Mouse (Mus musculus) gastrocnemius, adult 2 months (tissue): ENCODE results near the gene Gosr2. TPM values are rescaled to one million over a fixed set of nuclear protein-coding genes. Genes with fewer than 3 reads are reported as not detected.
"Not testable (repeated sequence)": the region's sequence is repeated elsewhere in the genome, so short reads cannot be mapped to it uniquely, and the experiment has no call there.

Experiments used
- DNase-seq: peaks from one replicate; pipeline ENCODE4 v3.0.0; 2022
- H3K27ac ChIP-seq: fragments of 200-600 bp; 2 replicates; pipeline ENCODE4 v1.8.1; 2022; ENCODE audit warnings: mild to moderate bottlenecking
- H3K4me3 ChIP-seq: fragments of 200-600 bp; 2 replicates; pipeline ENCODE4 v1.8.1; 2022; ENCODE audit warnings: mild to moderate bottlenecking, moderate library complexity
- CTCF ChIP-seq: fragments of 200-600 bp; IDR thresholded peaks from 2 replicates; pipeline ENCODE4 v1.8.1; 2022; ENCODE audit warnings: antibody characterized with exemption, mild to moderate bottlenecking, moderate library complexity
- intact Hi-C: fragments of 180-260 bp; cut with DNase I; formaldehyde crosslinking; loops from one replicate; pipeline ENCODE4 v1.15.1; 2025
- total RNA-seq, 2 experiments: library from RNA; stranded (reverse); gene quantifications; 2 replicates each; pipeline ENCODE4 v1.2.3; 2021

Gosr2 gene
- total RNA-seq, 2 experiments from 2014 or later = 38.3 to 40.1 TPM

- no peak for TF ChIP-seq CTCF
- no peak overlapping the region for H3K27ac ChIP-seq
- no peak for DNase-seq
- H3K4me3 ChIP-seq = no peak overlapping the region
- intact Hi-C loops = no loop called here
These were observed 13.9 kb downstream of the Gosr2 start for GRCm38 (mm10) chr11:103683667-103684334.

DNA sequence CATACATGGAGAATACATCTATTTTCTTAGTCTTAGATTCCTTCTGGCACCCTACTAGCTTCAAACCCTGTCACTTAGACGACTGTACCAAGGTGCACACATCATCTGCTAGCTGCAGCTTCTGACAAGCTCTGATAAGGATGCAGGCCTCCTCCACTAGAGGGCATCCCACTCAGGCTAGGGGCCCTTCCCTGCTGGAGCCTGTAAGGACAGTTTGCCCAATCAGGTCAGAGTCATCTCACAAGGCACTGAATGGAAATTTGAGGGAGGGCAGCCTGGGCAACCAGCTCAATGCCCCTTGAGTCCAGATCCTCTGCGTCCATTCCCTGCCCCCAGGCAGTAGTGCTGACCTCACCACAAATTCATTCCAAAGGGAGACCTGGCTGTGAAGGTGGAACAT, 20.7 kb downstream of the Gosr2 start:
- intact Hi-C loops = loop anchor here (10.0 kb wide), 1 partner anchor 322 kb away; no protein-coding TSS in a partner anchor
- H3K27ac ChIP-seq, H3K4me3 ChIP-seq: not testable (repeated sequence)
- TF ChIP-seq CTCF = peak; percentile 65
- peak; percentile 54 for DNase-seq

GRCm38 (mm10) chr11:103675556-103675955, 22.1 kb downstream of the Gosr2 start:
- DNase-seq = peak; percentile 37
- peak; percentile 87 for TF ChIP-seq CTCF
- intact Hi-C loops = loop anchor here (2.0 to 10.0 kb wide), 2 partner anchors 37 to 321 kb away; partner anchors contain the start of gene Lyzl6
- Histone ChIP-seq H3K4me3 (no peak overlapping the region), H3K27ac (no peak overlapping the region)

- intact Hi-C loops = no loop called here
- Histone ChIP-seq H3K27ac (no peak overlapping the region), H3K4me3 (no peak overlapping the region)
- DNase-seq = no peak
- no peak for TF ChIP-seq CTCF
These were observed 30.7 kb downstream of the Gosr2 start for GRCm38 (mm10) chr11:103666907-103667426.

GRCm38 (mm10) chr11:103666181-103666906, 31.4 kb downstream of the Gosr2 start:
- Histone ChIP-seq H3K27ac (no peak overlapping the region), H3K4me3 (no peak overlapping the region)
- DNase-seq = no peak
- intact Hi-C loops = no loop called here
- no peak for TF ChIP-seq CTCF

DNA sequence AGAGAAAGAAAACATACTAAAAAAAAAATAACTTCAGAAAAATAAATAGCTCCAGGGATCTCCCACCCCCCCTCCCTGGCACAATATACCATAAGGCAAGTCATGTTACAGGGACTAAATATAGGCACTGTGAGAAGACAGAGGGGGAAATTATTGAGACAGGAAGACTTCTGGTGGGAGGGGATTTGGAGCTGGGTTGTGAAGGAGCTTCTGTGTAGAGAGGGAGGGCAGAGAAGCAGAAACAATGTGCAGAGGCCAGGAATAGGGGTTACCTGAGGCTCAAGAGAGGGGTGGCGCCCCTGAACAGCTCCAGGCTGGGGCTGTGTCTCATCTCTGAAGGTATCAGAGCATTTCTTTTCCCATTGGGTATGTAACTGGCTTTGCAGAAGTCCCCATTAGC, 32.0 kb downstream of the Gosr2 start:
- intact Hi-C loops = no loop called here
- DNase-seq = no peak
- no peak overlapping the region for H3K4me3 ChIP-seq
- TF ChIP-seq CTCF = no peak
- no peak overlapping the region for H3K27ac ChIP-seq

DNA sequence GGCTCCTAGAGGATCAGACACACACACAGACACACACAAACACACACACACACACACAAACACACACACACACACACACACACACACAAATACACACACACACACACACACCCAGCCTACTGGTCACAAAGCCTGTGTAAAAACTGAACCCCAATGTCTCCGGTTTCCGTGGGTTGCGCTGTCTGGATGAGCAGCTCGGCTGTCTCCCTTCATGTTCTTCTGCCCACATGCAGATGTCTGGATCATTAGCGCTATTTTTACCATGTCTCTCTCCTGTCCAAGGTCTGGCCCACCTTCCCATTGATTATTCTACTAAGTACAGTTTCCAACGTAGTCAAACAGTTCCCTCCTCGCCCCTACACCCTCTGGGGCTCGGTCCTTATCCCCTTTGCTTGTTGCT, 34.6 kb downstream of the Gosr2 start:
- intact Hi-C loops = no loop called here
- TF ChIP-seq CTCF = no peak

GRCm38 (mm10) chr11:103662546-103662945, 35.2 kb downstream of the Gosr2 start:
- no peak for TF ChIP-seq CTCF
- Histone ChIP-seq H3K4me3 (no peak overlapping the region), H3K27ac (no peak overlapping the region)
- DNase-seq = no peak
- intact Hi-C loops = no loop called here

More for the DNA sequence above, 34.6 kb downstream of the Gosr2 start:
- DNase-seq = no peak
- Histone ChIP-seq H3K4me3 (no peak overlapping the region), H3K27ac (no peak overlapping the region)

- Histone ChIP-seq H3K27ac (no peak overlapping the region), H3K4me3 (no peak overlapping the region)
- no peak for DNase-seq
- no peak for TF ChIP-seq CTCF
- intact Hi-C loops = no loop called here
These were observed 35.8 kb downstream of the Gosr2 start for GRCm38 (mm10) chr11:103661863-103662262.

DNA sequence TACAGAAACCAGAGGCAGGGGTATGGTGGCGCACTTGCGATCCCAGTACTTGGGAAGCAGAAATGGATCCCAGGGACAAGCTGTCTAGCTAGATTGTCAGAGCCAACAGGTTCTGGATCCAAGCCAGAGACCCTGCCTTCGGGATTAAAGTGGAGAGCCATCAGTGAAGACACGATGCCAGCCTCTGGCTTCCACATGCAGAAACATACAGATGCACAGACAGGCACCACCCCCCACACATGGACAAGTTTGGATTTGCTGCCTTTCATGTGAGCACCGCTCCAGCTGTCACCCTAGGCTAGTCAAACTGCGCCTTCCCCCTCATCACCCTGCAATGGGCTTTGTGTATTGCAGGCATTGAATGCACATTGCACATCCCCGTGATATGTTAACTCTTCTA, 39.5 kb downstream of the Gosr2 start:
- intact Hi-C loops = no loop called here
- no peak for DNase-seq
- no peak overlapping the region for H3K27ac ChIP-seq
- TF ChIP-seq CTCF = no peak
- H3K4me3 ChIP-seq = no peak overlapping the region

GRCm38 (mm10) chr11:103656520-103656919, 41.2 kb downstream of the Gosr2 start:
- no peak for TF ChIP-seq CTCF
- peak; percentile 43 for DNase-seq

DNA sequence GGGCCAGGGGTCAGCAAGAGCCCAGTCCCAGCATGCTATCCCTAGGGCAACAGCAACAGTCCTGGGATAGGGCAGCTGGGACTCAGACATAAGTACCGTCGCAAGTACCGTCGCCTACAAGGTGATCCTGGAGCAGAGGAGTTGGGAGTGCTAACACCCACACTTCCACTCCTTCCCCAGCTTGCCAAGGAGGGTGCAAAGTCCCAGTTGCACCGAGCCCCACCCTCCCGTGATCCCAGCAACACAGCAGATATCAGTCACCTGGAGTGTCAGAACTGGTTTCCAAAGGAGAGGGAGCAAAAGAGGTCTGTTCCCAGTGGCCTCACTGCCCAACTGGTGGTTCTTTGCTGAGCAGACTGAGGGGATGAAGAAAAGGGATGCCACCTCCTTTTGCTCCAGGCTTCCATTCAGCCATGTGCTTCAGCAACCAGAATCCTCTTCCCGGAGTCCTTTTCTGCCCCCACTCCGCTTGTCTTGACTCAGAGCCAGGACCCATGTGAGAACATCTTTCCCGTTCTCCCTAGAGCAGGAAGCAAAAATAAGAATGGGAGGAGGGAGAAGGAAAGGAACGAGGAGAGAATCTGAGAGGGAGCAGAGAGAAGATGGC, 44.2 kb downstream of the Gosr2 start:
- Histone ChIP-seq H3K27ac (no peak overlapping the region), H3K4me3 (no peak overlapping the region)
- TF ChIP-seq CTCF = no peak
- intact Hi-C loops = no loop called here
- DNase-seq = no peak

More at GRCm38 (mm10) chr11:103656520-103656919, 41.2 kb downstream of the Gosr2 start:
- intact Hi-C loops = no loop called here
- no peak overlapping the region for H3K4me3 ChIP-seq
- no peak overlapping the region for H3K27ac ChIP-seq

- H3K27ac ChIP-seq = no peak overlapping the region
- intact Hi-C loops = no loop called here
- TF ChIP-seq CTCF = no peak
- DNase-seq = no peak
- no peak overlapping the region for H3K4me3 ChIP-seq
These were observed 46.3 kb downstream of the Gosr2 start for GRCm38 (mm10) chr11:103651426-103651825.
